Mouse (Mus musculus) kidney, embryonic 16.5 days (tissue): ENCODE data around the gene Zbtb7a. TPM values are rescaled to one million over a fixed set of nuclear protein-coding genes. Genes with fewer than 3 reads are reported as not detected.

Source experiments
- ATAC-seq: fragments of 200-750 bp; cut with Nextera tagmentation; 2 replicates; pipeline ENCODE4 v1.8.0; 2017; ENCODE audit warnings: moderate TSS enrichment; ENCODE audit not compliant: low FRiP score, low TSS enrichment
- H3K27ac ChIP-seq: fragments of 300-500 bp; sonication (generic); 2 replicates; pipeline ENCODE4 v1.5.1; 2014; ENCODE audit warnings: low read length
- H3K27me3 ChIP-seq: fragments of 300-500 bp; sonication (generic); 2 replicates; pipeline ENCODE4 v1.6.1; 2014; ENCODE audit warnings: low read length, control low read depth, mixed read lengths; ENCODE audit not compliant: insufficient read depth
- H3K36me3 ChIP-seq: fragments of 300-500 bp; sonication (generic); 2 replicates; pipeline ENCODE4 v1.6.1; 2014; ENCODE audit warnings: low read length, control low read depth, mixed read lengths; ENCODE audit not compliant: insufficient read depth
- H3K4me1 ChIP-seq: fragments of 300-500 bp; sonication (generic); 2 replicates; pipeline ENCODE4 v1.6.1; 2014; ENCODE audit warnings: low read length, control low read depth, mixed read lengths; ENCODE audit not compliant: insufficient read depth
- H3K4me2 ChIP-seq: fragments of 300-500 bp; sonication (generic); replicated peaks from 2 replicates; pipeline ENCODE4 v1.6.1; 2014; ENCODE audit warnings: low read depth, low read length
- H3K4me3 ChIP-seq: fragments of 300-500 bp; sonication (generic); 2 replicates; pipeline ENCODE4 v1.5.1; 2014; ENCODE audit warnings: mild to moderate bottlenecking, low read length
- H3K9ac ChIP-seq: fragments of 300-500 bp; sonication (generic); replicated peaks from 2 replicates; pipeline ENCODE4 v1.6.1; 2014; ENCODE audit warnings: low read length
- H3K9me3 ChIP-seq: fragments of 300-500 bp; sonication (generic); 2 replicates; pipeline ENCODE4 v1.6.1; 2016; ENCODE audit warnings: low read length, control low read depth
- WGBS: fragments of 180-500 bp; shearing (Covaris S2); extraction: QIAGEN DNeasy Blood & Tissue Kit; methylation state at CpG from one replicate; pipeline ENCODE4 v1.1.7; 2014; 5-methylcytosine and 5-hydroxymethylcytosine counted together
- polyA plus RNA-seq: library from polyadenylated mRNA; unstranded; fragments of >200 nt; fragmentation: Nextera tagmentation; extraction: Ambion mirVana; gene quantifications from 2 replicates; pipeline ENCODE4 v1.2.1, GENCODE M21; 2015

Zbtb7a gene
- polyA plus RNA-seq, 1 experiment from 2014 or later = 25.2 TPM

GRCm38 (mm10) chr10:81183805-81184204 lies 48.8 kb downstream of the Zbtb7a start, which contains the start of gene 4930442H23Rik:
Gene 4930442H23Rik, minus strand, starts transcription at chr10:81183849.
- H3K4me2 ChIP-seq = peak within 1 kb of the TSS; percentile 63
- H3K27me3 ChIP-seq = no peaks in the 10 kb centered on the region
- ATAC-seq = no peak
- H3K4me1 ChIP-seq = peaks cover 21% of the 10 kb centered on the region
- no peaks in the 10 kb centered on the region for H3K9me3 ChIP-seq
- H3K9ac ChIP-seq = peak within 1 kb of the TSS; percentile 77
- peak within 1 kb of the TSS; percentile 71 for H3K4me3 ChIP-seq
- peak within 1 kb of the TSS; percentile 86 for H3K27ac ChIP-seq
- H3K36me3 ChIP-seq = peaks cover 56% of the 10 kb centered on the region
- WGBS = 82% methylated on average over 5 of the region's 5 CpGs

- Histone ChIP-seq H3K36me3 (peaks cover 50% of the 10 kb centered on the region), H3K9me3 (no peaks in the 10 kb centered on the region), H3K27me3 (no peaks in the 10 kb centered on the region), H3K9ac (0 out of 2 replicates have a peak overlapping the region, but pooled peaks have one; percentile 9), H3K27ac (peak overlapping the region; percentile 71; the same call in 1 of the 2 replicates), H3K4me3 (no peak overlapping the region), H3K4me1 (peaks cover 17% of the 10 kb centered on the region), H3K4me2 (no peak overlapping the region)
- no peak for ATAC-seq
- 39% methylated on average over 4 of the region's 4 CpGs for WGBS
Observed at GRCm38 (mm10) chr10:81184765-81185164, 49.7 kb downstream of the Zbtb7a start.

- Histone ChIP-seq H3K9ac (no peak overlapping the region), H3K4me3 (no peak overlapping the region), H3K36me3 (peaks cover 40% of the 10 kb centered on the region), H3K9me3 (no peaks in the 10 kb centered on the region), H3K27me3 (no peaks in the 10 kb centered on the region), H3K27ac (no peak overlapping the region), H3K4me2 (no peak overlapping the region), H3K4me1 (peaks cover 29% of the 10 kb centered on the region)
- WGBS = 92% methylated on average over 9 of the region's 9 CpGs
- no peak for ATAC-seq
Observed at GRCm38 (mm10) chr10:81187161-81187560, 52.1 kb downstream of the Zbtb7a start.

GRCm38 (mm10) chr10:81189821-81190220 lies 54.8 kb downstream of the Zbtb7a start:
- no peak overlapping the region for H3K9ac ChIP-seq
- H3K36me3 ChIP-seq = peaks cover 33% of the 10 kb centered on the region
- H3K4me2 ChIP-seq = no peak overlapping the region
- no peak overlapping the region for H3K27ac ChIP-seq
- no peak for ATAC-seq
- no peaks in the 10 kb centered on the region for H3K9me3 ChIP-seq
- no peak overlapping the region for H3K4me3 ChIP-seq
- 81% methylated on average over 26 of the region's 26 CpGs for WGBS
- H3K4me1 ChIP-seq = peaks cover 34% of the 10 kb centered on the region
- H3K27me3 ChIP-seq = peaks cover 11% of the 10 kb centered on the region

GRCm38 (mm10) chr10:81190236-81190911 lies 55.4 kb downstream of the Zbtb7a start:
- Histone ChIP-seq H3K4me3 (no peak overlapping the region), H3K4me1 (peaks cover 31% of the 10 kb centered on the region), H3K9me3 (no peaks in the 10 kb centered on the region), H3K9ac (no peak overlapping the region), H3K36me3 (peaks cover 29% of the 10 kb centered on the region), H3K27ac (no peak overlapping the region), H3K27me3 (peaks cover 16% of the 10 kb centered on the region), H3K4me2 (no peak overlapping the region)
- ATAC-seq = no peak
- 72% methylated on average over 31 of the region's 31 CpGs for WGBS

GRCm38 (mm10) chr10:81190912-81191321 lies 55.9 kb downstream of the Zbtb7a start:
- Histone ChIP-seq H3K9ac (no peak overlapping the region), H3K27me3 (peaks cover 22% of the 10 kb centered on the region), H3K4me1 (peaks cover 31% of the 10 kb centered on the region), H3K4me2 (no peak overlapping the region), H3K36me3 (peaks cover 28% of the 10 kb centered on the region; the same call in 1 of the 2 replicates), H3K9me3 (no peaks in the 10 kb centered on the region), H3K4me3 (no peak overlapping the region), H3K27ac (0 out of 2 replicates have a peak overlapping the region, but pooled peaks have one; percentile 34)
- WGBS = 75% methylated on average over 6 of the region's 6 CpGs
- no peak for ATAC-seq

- Histone ChIP-seq H3K4me1 (peaks cover 31% of the 10 kb centered on the region), H3K4me3 (no peak overlapping the region), H3K9me3 (no peaks in the 10 kb centered on the region), H3K27me3 (peaks cover 23% of the 10 kb centered on the region), H3K36me3 (peaks cover 28% of the 10 kb centered on the region; the same call in 1 of the 2 replicates), H3K4me2 (peak overlapping the region; percentile 96), H3K27ac (0 out of 2 replicates have a peak overlapping the region, but pooled peaks have one; percentile 90), H3K9ac (peak overlapping the region; percentile 91)
- no peak for ATAC-seq
- 76% methylated on average over 18 of the region's 18 CpGs for WGBS
Observed at GRCm38 (mm10) chr10:81191342-81191982, 56.4 kb downstream of the Zbtb7a start.

- H3K4me3 ChIP-seq = peak overlapping the region; percentile 65
- peaks cover 21% of the 10 kb centered on the region; the same call in 1 of the 2 replicates for H3K36me3 ChIP-seq
- no peaks in the 10 kb centered on the region for H3K9me3 ChIP-seq
- H3K27ac ChIP-seq = peak overlapping the region; percentile 90
- under 1% methylated on average over 88 of the region's 93 CpGs for WGBS
- ATAC-seq = peak; percentile 84
- peak overlapping the region; percentile 96 for H3K4me2 ChIP-seq
- H3K27me3 ChIP-seq = peaks cover 33% of the 10 kb centered on the region
- H3K4me1 ChIP-seq = peaks cover 31% of the 10 kb centered on the region
- peak overlapping the region; percentile 91 for H3K9ac ChIP-seq
Observed at GRCm38 (mm10) chr10:81192270-81192967, 57.4 kb downstream of the Zbtb7a start.

GRCm38 (mm10) chr10:81192968-81193501 lies 58.0 kb downstream of the Zbtb7a start:
- H3K36me3 ChIP-seq = peaks cover 19% of the 10 kb centered on the region; the same call in 1 of the 2 replicates

More at GRCm38 (mm10) chr10:81192968-81193501, 58.0 kb downstream of the Zbtb7a start:
- 4% methylated on average over 19 of the region's 19 CpGs for WGBS
- H3K27ac ChIP-seq = 0 out of 2 replicates have a peak overlapping the region, but pooled peaks have one; percentile 90
- peak overlapping the region; percentile 96 for H3K4me2 ChIP-seq
- H3K4me1 ChIP-seq = peaks cover 31% of the 10 kb centered on the region
- H3K9ac ChIP-seq = peak overlapping the region; percentile 91
- peak overlapping the region; percentile 65 for H3K4me3 ChIP-seq
- ATAC-seq = peak; percentile 18
- peaks cover 34% of the 10 kb centered on the region for H3K27me3 ChIP-seq
- no peaks in the 10 kb centered on the region for H3K9me3 ChIP-seq
